Mouse (Mus musculus): ENCODE results near the gene Rnf223.
A peak's percentile ranks its signal among the peaks of the same experiment; 100 is the strongest.

The Rnf223 gene

GRCm38 (mm10) chr4:156130436-156130835 lies at the start of gene Rnf223:
Gene Rnf223, plus strand, starts transcription at chr4:156130513.
- DNase-seq (ENCODE audit: low read depth in 1 of 2, low spot score in 2 of 2): no peak

DNA sequence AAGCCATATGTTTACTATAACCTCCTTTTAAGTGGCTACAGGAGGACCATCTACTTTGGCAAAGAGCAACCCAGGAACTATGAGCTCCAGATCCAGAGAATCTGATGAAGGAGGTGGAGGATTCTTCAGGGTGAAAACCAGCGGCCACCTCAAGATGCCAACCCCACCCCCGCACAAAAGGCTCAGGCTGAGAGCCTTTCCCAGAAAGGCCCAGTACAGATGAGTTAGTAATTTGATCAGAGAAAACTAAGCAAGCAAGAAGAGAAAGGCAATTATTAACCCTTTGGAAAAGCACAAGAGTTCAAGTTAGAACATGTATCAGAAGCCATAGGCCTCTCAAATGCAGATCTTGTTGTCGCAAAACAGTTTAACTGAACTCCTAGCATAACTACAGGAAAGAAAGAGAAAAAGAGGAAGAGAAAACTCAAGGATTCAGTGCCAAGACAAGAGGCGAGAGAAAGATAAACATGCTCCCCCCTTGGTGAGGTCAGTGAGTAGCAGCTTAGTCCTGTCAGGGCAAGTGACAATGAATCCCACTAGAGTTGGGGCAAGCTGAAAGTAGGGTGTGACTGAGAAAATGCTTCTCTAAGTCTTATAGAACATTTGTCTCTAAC lies 47.6 kb upstream of the Rnf223 start:
- no peak for DNase-seq (ENCODE audit: low read depth in 1 of 2, low spot score in 2 of 2)

DNA sequence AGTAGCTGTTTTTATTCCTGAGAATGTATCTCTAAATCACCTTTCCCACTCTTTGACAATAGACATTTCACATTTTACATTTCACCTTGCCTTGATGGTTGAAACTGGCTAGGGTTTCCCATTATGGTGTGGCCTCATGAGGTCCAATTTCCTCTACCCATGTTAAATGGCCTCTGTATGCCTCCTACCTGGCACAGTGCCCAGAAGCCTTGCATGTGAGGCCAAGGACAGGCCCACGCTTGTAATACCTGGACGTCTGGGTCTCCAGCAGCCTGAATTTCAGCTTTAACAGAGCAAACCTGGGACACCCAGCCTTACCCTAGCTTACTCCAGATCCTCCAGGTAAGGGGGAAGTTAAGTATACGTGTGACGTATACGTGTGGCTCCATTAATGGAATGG lies 47.0 kb upstream of the Rnf223 start:
- no peak for DNase-seq (ENCODE audit: low read depth in 1 of 2, low spot score in 2 of 2)

DNA sequence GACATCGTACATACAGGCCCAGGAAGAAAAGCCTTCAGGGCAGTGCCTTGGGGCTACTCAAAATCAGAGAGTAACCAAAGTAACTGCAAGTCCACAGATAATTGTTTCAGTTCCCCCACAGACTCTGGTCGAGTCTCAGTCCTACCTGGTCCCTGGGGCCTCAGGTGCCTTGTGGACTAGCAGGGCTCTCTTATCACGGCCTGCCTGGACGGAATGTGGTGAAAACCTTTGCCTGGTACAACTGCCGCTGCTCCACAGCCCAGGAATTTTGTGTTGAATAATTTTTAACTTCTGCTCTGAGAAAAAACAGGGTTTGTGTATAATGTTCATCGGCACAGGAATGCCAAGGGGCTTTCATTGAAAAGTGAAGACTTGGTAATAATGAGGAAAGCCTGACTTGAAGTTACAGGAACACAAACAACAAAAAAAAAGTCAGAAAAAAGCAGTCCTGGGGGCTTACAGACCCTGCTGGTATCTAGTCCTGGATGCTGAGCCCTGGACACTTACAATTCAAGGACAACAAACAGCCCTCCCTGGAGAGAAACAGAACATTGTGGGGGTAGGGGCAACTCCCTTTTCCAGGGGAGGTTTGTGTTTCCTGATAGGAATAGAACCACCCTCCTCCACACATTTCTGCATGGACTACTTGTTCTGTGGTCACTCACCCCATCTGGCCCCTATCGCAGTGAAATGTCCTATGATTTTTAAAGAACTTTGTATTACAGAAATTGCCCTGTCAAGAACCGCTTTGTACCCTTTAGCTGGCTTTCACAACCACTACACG lies 46.0 kb upstream of the Rnf223 start:
- DNase-seq (ENCODE audit: low read depth in 1 of 2, low spot score in 2 of 2): no peak

GRCm38 (mm10) chr4:156085256-156085655 lies 45.1 kb upstream of the Rnf223 start:
- DNase-seq (ENCODE audit: low read depth in 1 of 2, low spot score in 2 of 2): no peak

DNA sequence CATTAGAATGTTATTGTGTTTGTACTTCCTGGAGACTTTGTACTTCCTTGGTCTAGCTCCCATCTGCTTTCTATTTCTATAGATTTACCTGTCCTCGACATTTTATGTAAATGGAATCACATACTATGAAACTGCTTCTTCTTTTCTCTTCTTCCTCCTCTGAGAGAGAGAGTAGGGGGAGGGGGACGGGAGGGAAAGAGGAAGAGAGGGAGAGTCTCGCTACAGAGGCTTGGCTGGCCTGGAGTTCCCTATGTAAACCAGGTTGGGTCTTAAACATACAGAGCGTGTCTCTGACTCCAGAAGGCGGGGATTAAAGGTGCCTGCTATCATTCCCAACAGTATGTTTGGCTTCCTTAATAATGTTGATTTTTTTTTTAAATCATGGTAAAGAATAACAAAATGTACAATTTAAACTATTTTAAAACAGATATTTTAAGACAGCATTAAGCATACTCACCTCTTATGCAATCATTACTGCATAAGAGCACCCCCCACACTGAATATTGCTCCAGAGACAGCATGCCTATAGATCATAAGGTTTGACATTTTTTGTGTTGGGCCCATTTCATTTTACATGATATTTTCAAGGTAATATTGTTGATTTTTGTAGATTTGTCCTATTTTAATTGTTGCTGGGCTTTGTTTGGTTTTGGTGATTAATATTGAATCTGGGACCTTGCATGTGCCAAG lies 42.8 kb upstream of the Rnf223 start:
- peak in 1 of 2 experiments; percentile 9 for DNase-seq (ENCODE audit: low read depth in 1 of 2, low spot score in 2 of 2)

DNA sequence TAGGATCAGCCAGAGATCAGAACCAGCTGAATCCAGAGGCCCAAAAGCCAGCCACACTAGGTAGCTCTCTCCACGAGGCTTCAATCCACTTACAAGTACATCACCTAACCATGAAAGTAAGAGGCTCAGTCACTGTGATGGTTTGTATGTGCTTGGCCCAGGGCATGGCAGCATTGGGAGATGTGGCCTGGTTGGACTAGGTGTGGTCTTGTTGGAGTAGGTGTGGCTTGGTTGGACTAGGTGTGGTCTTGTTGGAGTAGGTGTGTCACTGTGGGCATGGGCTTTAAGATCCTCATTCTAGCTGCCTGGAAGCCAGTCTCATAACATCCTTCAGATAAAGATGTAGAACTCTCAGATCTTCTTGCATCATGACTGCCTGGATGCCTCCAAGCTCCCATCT lies 39.1 kb upstream of the Rnf223 start:
- no peak for DNase-seq (ENCODE audit: low read depth in 1 of 2, low spot score in 2 of 2)

GRCm38 (mm10) chr4:156092765-156093164 lies 37.5 kb upstream of the Rnf223 start:
- no peak for DNase-seq (ENCODE audit: low read depth in 1 of 2, low spot score in 2 of 2)

GRCm38 (mm10) chr4:156093758-156094157 lies 36.6 kb upstream of the Rnf223 start:
- no peak for DNase-seq (ENCODE audit: low read depth in 1 of 2, low spot score in 2 of 2)

GRCm38 (mm10) chr4:156096191-156096590 lies 34.1 kb upstream of the Rnf223 start:
- no peak for DNase-seq (ENCODE audit: low read depth in 1 of 2, low spot score in 2 of 2)

DNA sequence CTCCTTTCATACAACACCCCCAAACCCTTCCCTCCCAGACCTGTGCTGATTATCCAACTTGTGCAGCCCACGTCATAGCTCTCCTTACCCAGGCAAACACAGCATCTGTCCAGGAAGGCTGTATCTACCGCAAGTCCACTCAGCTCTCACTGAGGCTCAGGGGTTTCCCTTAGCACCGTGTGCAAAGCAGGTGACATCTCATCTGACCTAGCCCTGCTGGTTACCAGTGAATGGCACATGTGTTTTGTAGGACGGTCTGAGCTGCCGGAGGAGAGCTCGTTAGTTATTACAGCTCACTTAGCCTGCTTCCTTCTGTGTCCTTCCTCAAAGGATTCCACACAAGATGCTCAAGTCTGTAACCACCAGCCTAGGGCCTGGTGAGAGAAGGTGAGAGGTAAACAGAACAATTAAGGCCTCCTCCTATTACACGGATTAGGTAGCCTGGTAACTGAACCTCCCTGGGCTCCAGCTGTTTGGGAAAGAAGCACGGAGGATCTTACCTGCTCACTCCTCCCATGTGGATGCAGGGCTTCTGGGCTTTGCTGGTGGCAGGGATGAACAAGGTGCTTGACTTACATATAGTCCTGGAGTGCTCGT lies 32.4 kb upstream of the Rnf223 start:
- DNase-seq (ENCODE audit: low read depth in 1 of 2, low spot score in 2 of 2): no peak

- DNase-seq (ENCODE audit: low read depth in 1 of 2, low spot score in 2 of 2): no peak
Measured at GRCm38 (mm10) chr4:156099427-156099826, 30.9 kb upstream of the Rnf223 start.

DNA sequence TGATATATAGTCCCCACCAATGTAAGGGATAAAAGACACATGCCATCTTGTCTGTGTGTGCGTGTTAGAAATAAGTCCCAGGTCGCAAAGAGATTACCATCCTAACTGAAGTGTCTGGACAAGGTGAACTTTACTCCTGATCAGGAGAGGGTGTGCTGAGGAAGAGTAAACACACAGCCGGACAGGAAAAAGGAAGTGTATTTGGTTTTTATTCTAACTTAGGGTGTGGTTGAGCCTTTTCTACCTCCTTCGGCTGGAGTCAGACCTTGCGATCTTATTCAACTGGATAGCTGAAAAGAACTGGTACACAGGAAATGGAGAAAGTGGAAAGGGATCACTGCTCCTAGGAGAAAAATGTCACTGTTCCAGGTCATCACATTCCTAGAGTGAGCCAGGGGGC lies 29.8 kb upstream of the Rnf223 start:
- no peak for DNase-seq (ENCODE audit: low read depth in 1 of 2, low spot score in 2 of 2)

GRCm38 (mm10) chr4:156101481-156101903 lies 28.8 kb upstream of the Rnf223 start:
- DNase-seq (ENCODE audit: low read depth in 1 of 2, low spot score in 2 of 2): no peak

DNA sequence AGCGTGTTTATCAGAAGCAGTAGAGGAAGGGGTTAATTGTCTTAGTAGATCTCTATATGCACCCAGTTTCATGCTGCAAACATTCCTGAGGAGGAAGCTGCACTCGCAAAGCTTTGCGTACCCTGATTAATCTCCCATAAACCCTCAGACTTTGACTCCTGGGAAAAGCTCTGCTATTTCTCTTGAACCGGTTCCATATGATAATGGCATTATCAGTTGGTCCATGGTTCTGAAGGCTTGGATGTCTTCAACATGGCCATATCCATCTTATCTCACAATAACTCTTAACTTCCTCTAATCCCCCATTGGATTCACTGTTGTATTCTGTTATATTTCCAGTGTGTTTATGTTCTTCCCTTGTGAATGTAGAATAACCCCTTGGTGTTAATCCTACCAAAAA lies 27.0 kb upstream of the Rnf223 start:
- DNase-seq (ENCODE audit: low read depth in 1 of 2, low spot score in 2 of 2): no peak

DNA sequence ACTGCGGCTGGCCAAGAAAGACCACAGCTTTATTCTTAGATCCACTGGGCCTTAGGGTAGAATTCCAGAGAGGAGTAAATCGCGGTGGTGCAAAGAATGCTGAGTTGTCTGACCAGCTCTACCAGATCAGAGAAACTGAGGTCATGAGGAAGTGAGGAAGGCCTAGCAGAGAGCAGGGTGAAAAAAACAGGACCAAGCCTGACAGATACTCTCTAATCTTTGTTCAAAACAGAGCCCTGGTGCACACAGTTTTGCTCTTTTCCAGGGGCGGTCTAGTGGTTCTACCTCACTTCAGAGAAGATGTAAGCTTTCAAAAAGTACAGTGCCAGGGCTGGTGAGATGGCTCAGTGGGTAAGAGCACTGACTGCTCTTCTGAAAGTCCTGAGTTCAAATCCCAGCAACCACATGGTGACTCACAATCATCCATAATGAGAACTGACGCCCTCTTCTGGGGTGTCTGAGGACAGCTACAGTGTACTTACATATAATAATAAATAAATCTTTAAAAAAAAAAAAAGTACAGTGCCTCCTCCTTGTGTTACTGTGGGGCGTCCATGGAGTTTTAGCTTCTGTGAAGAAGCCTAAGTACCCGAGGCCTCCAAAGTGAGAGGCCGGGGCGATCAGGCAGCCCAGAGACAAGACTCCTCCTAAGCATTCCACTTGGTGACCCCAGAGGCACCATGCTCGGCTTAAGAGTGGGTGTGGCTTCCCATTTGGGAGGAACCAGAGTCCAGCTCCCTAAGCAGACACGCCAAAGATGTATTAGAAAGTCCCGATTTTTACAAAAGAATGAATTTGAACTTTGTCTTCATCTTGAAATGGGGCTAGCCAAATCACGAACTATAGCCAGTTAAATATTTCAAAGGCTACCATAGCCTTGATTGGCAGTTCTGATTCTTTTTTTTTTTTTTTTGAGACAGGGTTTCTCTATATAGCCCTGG lies 21.4 kb upstream of the Rnf223 start:
- DNase-seq (ENCODE audit: low read depth in 1 of 2, low spot score in 2 of 2): no peak

- peak; percentile 94 to 98 for DNase-seq (ENCODE audit: low read depth in 1 of 2, low spot score in 2 of 2)
Measured at GRCm38 (mm10) chr4:156109570-156110331, 20.6 kb upstream of the Rnf223 start, which contains the start of gene 9430015G10Rik. Gene 9430015G10Rik, plus strand, starts transcription at chr4:156109982.

DNA sequence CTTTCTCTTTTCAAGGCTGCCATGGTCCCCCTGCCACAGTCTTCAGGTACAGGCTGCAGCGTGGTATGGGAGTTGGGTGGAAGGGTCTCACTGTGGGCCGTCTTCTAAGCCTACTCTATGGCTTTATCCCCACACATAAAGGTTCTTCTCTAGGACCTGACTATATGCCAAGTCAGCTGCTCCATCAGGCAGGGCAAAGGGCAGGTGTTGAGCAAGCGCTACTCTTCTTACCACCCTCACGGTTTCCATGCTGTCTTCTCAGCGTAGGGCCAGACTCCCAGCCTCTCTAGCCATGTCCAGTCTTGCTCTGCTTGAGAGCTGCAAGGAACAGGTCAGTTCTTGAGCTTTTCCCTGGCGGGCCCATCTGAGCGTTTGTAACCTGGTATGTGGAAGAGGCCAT lies 6.2 kb upstream of the Rnf223 start:
- no peak for DNase-seq (ENCODE audit: low read depth in 1 of 2, low spot score in 2 of 2)

- DNase-seq (ENCODE audit: low read depth in 1 of 2, low spot score in 2 of 2): no peak
Measured at GRCm38 (mm10) chr4:156125393-156125792, 4.9 kb upstream of the Rnf223 start.

GRCm38 (mm10) chr4:156126841-156127240 lies 3.5 kb upstream of the Rnf223 start:
- DNase-seq (ENCODE audit: low read depth in 1 of 2, low spot score in 2 of 2): no peak
